Mouse (Mus musculus): ENCODE data around the gene Pnliprp1.

Gene Pnliprp1

DNA sequence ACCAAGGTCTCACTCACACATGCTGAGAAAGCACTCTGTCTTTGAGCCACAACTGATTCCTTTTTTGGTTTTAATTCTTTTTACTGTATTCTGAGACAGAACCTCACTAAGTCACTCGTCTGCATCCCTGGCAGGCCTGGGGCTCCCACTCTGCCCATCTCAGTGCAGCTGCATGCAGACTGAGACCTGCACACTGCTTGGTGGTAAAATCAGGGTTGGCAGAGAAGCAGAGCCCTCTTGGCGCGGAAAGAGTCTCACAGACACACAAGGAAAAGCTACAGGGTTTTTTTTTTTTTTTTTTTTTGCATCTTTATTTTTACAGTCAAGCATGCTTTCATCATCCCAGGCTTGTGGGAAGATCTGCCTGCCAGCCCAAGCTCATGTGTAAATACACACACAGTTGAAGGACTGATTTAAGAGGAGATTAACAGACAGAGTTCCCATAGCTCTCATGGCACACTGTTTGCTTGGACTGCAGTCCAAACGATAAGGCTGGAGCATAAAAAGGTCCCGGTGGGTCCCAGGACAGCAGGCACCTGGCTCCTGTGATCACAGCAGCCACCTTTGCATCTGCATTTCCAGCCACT is at the start of gene Pnliprp1:
TSS of gene Pnliprp1 (plus strand) at position 443 of the 587 bp plus-strand sequence.
- no peak for DNase-seq

DNA sequence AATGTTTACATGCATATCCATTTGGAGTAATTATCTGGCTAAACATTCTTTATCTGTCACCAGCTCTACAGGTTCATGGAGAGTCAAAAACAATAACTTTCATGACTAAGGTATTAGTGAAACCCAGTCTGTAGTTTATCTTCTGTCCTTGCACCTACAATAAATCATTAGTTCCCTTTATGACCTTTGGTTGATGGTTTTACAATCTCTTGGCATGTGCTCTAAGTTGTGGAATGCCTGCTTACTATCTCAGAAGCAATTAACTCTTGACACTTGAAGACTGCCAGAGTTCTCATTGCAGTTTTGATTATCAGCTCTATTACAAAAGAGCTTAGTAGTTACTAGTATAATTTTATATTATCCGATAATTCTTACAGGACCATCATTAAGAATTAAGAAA is 39.8 kb upstream of the Pnliprp1 start:
- DNase-seq, result peak; percentile 8

DNA sequence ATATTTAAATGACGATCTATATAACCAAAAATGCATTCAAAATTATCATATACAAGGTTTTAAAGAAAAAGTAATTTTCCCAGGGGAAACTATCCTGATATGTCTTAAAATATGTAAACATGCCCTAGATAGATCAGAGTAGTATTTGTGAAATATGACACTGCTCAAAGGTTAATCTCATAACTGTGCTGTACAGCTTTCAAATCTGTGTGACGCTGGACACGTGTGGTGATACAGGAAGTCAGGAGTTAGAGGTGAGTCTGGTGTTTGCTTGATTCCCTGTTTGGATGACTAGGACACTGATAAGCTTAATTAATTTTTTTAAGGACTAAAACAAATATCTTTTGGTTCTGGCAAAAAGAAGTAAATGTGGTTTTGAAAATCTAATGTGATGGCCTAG is 33.4 kb upstream of the Pnliprp1 start:
- DNase-seq, result no peak

DNA sequence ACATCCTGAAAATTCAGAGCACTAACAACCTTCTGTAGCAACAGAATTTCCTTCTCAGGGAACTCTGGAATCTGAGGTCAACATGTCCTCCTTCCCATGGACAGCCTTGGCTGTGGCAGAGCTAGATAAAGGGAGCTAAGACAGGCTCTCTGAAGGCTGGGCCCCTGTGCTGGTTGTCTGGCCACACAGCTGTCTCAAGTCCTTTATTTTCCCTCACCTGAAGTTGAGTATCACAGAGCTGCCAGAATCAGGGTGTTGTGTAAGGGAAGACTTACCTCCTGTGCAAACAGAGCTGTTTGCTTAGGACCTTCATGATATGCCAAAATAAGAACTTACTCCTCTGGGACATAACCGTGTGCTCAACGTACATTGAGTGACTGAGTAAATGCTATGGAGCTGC is 32.5 kb upstream of the Pnliprp1 start:
- no peak for DNase-seq

DNA sequence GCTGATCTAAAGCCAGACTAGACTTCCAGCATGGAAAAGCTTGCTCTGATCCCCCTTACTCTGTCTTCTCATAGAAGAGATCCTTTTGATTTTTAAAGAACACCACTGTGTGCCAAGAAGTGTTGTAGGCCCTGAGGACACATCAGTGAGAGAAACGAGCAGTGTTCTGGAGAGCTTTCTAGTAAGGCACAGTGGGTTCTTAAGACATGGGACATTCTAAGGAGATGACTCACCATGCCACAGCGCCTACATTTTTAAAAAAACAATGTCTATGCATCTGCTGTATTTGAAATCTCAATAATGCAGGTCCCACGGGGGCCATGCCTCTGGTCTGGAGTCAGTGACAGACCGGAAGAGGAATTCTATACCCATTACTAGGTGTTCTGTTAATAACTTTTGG is 24.1 kb upstream of the Pnliprp1 start:
- no peak for DNase-seq

GRCm38 (mm10) chr19:58708611-58709010 is 20.1 kb upstream of the Pnliprp1 start:
- no peak for DNase-seq

DNA sequence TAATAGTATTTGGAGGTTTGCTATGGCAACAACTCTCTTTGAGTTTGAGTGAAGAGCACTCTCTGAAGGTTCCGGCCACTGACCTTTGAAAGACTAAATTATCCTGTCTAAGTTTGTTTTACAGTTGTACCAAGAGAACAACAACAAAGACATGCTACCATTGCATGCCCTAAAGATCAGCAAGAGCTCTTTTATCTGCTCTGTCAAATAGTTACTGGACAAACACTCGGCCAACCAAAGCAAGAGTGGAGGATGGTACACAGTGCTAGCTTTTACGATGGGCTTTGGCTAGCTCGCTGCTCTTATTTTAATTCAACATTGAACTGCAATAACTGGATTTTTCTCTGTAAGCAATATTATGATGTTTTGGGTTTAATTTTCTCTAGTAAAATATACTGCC is 10.8 kb upstream of the Pnliprp1 start:
- no peak for DNase-seq

DNA sequence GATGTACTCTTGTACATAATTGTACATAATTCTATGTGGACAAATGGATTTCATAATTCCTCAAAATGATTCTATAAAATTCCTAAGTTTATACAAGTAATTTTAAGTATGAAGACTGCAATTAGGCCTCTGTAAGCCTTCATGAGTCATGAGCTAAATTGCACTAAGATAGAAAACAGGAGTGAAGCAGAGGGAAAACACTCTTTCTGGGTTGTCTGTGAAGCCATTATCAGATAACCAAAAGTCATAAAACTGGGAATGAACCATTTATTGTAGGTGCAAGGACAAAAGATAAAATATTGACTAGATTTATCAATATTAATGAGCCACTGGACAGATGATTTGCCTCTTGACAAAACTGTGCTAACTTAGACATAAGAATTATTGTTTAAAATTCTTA is 8.2 kb upstream of the Pnliprp1 start:
- DNase-seq, result no peak

DNA sequence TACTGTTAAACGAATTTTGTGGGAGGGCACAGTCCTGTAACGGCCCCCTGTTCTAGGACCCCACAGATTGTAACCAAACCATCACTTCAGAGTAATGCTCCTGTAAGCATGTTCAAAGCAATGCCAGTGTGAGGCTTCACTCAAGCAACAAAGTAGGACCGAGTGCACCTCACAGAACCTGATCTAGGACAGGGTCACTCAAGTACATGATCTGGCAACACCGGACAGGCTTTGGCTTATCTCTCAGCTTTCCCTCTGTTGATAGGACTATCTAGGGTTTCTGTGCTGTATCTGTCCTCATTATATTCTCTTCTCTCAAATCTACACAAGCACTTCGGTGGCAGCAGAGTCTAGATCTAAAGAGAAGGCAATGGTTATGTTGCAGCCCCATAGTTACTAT is 2.1 kb upstream of the Pnliprp1 start:
- DNase-seq, result no peak

DNA sequence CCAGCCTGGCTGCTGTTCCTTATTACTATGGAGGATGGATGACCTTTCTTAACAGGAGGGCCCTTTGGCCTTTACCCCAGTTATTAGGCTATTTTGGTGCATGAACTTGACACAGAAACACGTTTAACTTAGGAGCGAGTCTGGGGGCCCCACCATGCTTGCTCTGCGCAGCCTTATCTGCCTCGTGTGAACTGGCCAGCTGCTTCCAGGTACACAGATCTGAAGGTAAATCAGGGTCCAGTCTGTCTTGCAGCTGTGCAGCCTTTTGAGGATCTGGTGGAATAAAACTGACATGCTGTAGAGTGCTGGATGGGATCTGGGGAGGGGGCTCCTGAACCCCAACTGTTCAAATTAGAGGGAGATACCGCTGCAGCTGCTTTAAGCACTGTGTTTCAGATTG is 931 bp upstream of the Pnliprp1 start:
- DNase-seq, result no peak

DNA sequence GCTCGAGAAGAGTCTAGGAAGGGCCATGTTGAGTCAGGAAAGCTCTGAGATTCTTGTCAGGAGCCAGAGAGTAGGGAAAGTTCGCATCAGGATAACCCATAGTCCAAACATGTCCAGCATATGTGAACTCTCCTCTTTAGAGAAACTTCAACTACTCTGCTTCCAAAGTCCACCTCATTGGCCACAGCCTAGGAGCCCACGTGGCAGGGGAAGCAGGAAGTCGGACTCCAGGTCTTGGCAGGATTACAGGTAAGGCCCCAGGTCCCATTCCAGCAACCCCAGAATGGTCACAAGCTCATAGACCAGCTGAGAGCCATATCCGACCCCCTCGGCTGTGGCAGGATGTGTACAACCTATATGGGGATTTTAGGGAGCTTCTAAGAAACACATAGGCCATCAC is 4.5 kb downstream of the Pnliprp1 start:
- peak; percentile 12 for DNase-seq

DNA sequence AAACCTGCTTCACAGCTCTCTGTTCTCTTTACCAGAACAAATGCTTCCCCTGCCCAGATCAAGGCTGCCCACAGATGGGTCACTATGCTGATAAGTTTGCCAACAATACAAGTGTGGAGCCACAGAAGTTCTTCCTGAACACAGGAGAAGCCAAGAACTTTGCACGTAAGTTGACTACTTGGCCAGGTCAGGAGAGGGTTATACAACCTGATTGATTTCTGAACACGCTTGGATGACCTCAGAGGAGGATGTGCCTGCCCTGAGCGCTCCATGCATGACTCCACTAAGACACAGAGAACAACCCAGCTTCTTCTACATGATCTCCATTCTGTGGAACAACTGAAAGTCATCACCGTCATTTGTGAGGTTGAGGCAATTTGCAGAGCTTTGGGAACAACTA is 9.4 kb downstream of the Pnliprp1 start:
- no peak for DNase-seq

- DNase-seq, result no peak
Measured at GRCm38 (mm10) chr19:58741036-58741435, 12.3 kb downstream of the Pnliprp1 start.

DNA sequence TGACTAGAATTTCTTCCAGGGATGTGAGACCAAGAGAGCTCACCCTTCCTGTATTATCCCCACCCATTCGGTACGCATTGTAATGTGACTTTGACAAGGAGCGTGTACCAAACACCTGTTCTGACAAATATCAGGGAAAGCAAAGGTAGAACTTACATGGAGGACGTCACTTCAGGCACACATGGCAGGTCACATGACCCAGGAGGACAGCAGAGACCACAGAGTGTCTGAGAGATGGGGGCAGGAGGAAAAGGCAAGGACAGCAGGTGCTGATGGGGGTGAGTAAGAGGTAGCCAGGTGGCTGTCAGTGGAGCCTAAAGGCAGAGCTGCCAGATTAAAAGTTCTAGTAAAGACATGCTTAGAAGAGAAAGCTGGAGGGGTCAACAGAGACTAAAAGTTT is 14.0 kb downstream of the Pnliprp1 start:
- no peak for DNase-seq

DNA sequence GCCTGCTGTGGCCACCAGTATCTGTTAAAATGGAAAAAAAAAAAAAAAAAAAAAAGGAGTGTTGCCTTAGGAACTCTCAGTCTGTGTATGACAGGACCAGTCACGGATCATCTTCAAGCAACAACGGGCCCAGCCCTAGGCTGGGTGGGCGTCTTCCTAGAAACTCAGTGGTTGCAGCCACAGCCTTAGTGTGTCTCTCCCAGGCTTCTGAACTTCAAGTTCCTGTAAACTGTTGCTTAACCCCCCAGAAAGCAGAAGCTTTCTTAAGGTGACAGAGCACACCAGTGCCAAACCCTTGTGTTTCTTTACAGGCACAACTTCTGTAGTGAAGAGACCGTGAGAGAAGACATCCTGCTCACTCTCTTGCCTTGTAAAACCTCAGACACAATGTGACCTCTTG is 15.0 kb downstream of the Pnliprp1 start:
- DNase-seq, result no peak

DNA sequence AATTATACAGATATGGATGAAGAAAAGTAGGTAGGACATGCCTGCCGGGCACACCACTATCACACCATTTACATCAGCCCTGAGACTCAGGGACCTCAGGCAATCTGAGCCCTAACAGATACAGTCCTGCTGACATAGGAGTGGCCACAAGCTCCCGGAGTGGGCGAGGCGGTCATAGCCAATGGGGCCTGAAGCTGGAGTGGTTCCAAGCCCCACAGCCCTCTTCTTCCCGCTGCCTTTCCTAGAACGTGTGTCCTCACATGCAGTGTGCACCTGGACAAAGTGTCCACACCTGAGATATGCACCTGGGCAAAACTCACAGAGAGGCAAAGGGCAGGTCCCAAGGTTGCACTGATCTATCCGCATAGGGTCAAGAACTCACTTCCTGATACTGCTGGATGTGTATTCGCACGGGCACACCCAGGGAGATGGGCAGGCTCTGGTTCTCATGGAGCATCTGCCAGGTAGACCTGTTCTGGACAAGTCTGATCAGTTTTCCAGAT is 18.9 kb downstream of the Pnliprp1 start:
- DNase-seq, result no peak

GRCm38 (mm10) chr19:58750822-58751221 is 22.1 kb downstream of the Pnliprp1 start:
- DNase-seq, result no peak

- DNase-seq, result no peak
Measured at GRCm38 (mm10) chr19:58751504-58751903, 22.8 kb downstream of the Pnliprp1 start.

DNA sequence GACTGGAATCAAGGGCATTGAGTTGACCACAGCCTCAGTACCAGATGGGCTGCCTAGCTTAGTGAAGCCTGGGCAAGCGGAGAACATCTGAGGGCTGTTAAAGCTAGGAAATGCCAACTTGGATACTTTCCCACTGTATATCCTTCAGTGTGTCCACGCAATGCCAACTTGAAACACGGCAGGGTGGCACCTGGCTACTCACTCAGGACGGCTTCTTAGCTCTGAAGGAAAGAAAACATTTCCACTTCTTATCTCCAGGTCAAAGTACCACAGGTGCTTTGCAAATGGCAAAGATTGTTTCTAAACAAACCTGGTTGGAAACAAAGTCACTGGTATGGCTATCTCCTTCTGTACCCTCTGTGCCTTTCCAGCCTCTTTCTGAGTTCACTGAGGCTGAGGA is 30.2 kb downstream of the Pnliprp1 start:
- DNase-seq, result no peak

DNA sequence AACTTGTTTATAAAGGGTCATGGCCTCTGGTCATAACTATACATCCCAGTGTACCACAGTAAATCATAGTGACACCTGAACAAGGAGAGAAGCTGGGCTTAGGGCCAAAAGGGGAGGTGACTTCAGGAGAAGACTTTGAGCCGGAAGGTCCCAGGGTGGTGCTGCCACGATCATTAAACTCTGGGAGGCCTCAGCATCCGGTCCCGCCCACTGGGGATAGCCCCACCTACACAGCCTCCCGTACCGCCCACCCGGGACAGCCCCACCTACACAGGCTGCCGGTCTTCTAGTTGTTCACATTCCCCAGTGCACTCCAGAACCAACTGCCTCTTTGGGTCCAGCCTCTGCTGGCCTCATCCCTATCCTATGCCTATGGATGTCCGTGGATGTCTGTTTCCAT is 30.7 kb downstream of the Pnliprp1 start, which contains the start of gene Pnliprp2:
TSS of gene Pnliprp2 (plus strand) at position 297 of the 400 bp plus-strand sequence.
- peak; percentile 73 for DNase-seq

DNA sequence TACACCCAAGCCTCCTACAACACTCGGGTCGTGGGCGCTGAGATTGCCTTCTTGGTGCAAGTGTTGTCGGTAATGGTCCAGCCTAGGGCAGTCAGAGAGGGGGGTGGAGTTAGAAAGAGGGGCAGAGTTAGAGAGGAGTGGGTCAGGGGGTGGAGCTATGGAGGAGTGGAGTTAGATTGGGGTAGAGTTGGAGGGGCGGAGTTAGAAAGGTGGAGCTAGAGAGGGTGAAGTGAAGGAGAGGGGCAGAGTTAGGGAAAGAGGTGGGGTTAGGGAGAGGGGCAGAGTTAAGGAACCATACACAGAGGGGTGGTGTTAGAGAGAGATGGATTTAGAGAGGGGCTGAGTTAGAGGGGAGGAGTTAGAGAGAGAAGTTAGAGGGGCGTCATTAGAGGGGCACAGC is 33.6 kb downstream of the Pnliprp1 start:
- no peak for DNase-seq

DNA sequence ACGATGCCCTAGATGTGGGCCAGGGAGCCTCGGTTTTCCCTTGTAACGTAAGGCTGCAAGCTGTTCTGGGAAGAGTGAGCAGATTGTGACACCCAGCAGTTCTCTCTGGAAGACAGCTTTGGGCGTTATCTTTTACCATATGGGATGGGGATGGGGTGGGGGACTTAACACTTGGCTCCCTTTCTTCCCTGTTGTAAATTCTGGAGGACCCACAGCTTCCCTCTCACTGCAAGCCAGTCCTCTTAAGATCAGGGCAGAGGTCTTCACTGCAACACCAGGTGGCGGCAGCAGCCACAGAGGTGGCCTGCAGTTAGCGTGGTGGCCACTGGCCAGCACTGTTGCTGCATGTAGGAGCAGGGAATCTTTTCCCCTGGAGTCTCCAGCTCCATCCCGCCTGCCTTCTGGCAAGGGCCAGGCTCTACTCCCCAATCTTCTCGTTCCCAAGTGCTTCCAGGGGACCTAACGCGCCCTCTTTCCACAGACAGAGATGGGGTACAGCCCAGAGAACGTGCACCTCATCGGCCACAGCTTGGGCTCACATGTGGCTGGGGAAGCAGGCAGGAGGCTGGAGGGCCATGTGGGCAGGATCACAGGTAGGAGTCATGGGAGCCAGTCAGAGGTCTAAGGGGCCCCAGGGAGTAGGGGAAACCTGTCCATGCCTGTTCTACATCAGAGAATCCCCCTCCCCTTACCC is 34.3 kb downstream of the Pnliprp1 start:
- DNase-seq, result peak; percentile 72

- no peak for DNase-seq
Measured at GRCm38 (mm10) chr19:58767329-58767728, 38.6 kb downstream of the Pnliprp1 start.

DNA sequence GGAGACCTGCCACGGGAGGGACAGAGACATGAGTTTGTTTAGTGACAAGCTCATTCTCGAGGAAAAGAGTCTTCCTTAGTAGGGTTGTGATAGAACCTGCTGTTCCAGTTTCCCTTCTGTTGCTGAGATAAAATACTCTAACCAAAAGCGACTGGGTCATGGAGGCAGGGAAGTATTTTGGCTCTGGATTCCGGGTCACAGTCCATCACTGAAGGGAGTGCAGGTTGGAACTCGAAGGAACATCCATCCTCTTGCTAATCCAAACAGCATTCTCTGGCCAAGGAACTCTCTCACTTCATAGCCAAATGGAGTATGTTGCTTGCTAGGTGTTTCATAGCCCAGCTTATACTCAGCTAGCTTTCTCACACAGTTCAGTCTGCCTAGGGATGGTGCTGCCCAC is 47.8 kb downstream of the Pnliprp1 start:
- no peak for DNase-seq

DNA sequence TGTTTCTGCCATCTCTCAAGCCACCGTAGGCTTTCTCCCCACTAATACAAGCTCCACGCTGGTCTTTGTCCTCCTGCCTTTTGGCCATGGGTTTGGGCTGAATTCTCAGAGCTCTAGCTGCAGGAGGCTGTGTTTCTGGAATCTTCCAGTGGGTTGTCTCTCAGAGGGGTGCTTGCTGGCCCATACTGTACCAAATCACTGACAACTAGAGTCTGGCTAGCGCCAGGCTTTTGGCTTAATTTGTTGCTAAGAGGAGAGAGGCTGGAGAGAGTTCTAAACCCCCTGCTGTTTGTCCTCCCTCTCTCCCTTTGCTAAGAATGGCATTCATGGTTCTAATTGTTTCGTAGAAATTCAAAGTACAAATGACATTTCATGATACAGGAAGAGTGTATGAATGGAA is 52.9 kb downstream of the Pnliprp1 start:
- no peak for DNase-seq
